8 mouse cellular contexts compared by ENCODE assay signal in genomic region chr1:74791249-74791648, GRCm38 (mm10). TPM values are rescaled to one million over a fixed set of nuclear protein-coding genes. Genes with fewer than 3 reads are reported as not detected.
DNase-seq lines count a peak whose midpoint lies in the region; ATAC-seq and TF ChIP-seq lines count a peak whose summit lies in the region.

Gene Wnt10a (plus strand): TSS chr1:74791516.

- no peak within 1 kb of the TSS for H3K9ac ChIP-seq in liver, embryonic 11.5 days (ENCODE audit: low read depth, low read length)
- peak within 1 kb of the TSS; percentile 10; the same call in 1 of the 2 replicates for H3K9ac ChIP-seq in kidney, postnatal 0 days (ENCODE audit: low read depth, low read length)
- 0 out of 2 replicates have a peak within 1 kb of the TSS, but pooled peaks have one; percentile 21 for H3K9ac ChIP-seq in neural tube, embryonic 14.5 days (replicated peaks; ENCODE audit: low read depth, low read length)

- DNase-seq in liver, embryonic 11.5 days (ENCODE audit: low spot score): no peak
- no peak for DNase-seq in liver
- no peak for DNase-seq in forebrain, embryonic 10.5 days (ENCODE audit: extremely low spot score, low spot score)
- no peak for DNase-seq in kidney, postnatal 0 days (ENCODE audit: low spot score)
- no peak for DNase-seq in frontal cortex, adult 2 months (ENCODE audit: extremely low spot score in 1 of 2, low spot score in 1 of 2)
- no peak for DNase-seq in cerebellum, adult 8-10 months
- DNase-seq in ovary, postnatal 36 days (ENCODE audit: low spot score): no peak

- ATAC-seq in liver, embryonic 11.5 days (replicated peaks; ENCODE audit: low FRiP score): no peak
- ATAC-seq in kidney, postnatal 0 days (replicated peaks; ENCODE audit: low FRiP score, low read depth): no peak; the same call in 1 of the 2 replicates
- no peak for ATAC-seq in neural tube, embryonic 14.5 days (ENCODE audit: low read depth)

- H3K4me2 ChIP-seq in liver, embryonic 11.5 days: peak within 1 kb of the TSS; percentile 29
- H3K4me2 ChIP-seq in kidney, postnatal 0 days (ENCODE audit: low read length): peak within 1 kb of the TSS; percentile 61
- peak within 1 kb of the TSS; percentile 46 for H3K4me2 ChIP-seq in neural tube, embryonic 14.5 days (ENCODE audit: low read depth, low read length)

- H3K27me3 ChIP-seq in liver, embryonic 11.5 days (replicated peaks; ENCODE audit: control insufficient read depth, insufficient read depth, low read length): peaks cover 98% of the 10 kb centered on the region
- peaks cover 100% of the 10 kb centered on the region for H3K27me3 ChIP-seq in forebrain, embryonic 10.5 days (ENCODE audit: poor library complexity, severe bottlenecking)
- H3K27me3 ChIP-seq in kidney, postnatal 0 days (ENCODE audit: insufficient read depth, low read length): peaks cover 86% of the 10 kb centered on the region
- peaks cover 51% of the 10 kb centered on the region for H3K27me3 ChIP-seq in neural tube, embryonic 14.5 days (ENCODE audit: control insufficient read depth, insufficient read depth, low read length)

- H3K9me3 ChIP-seq in liver, embryonic 11.5 days (ENCODE audit: control insufficient read depth, low read length): no peaks in the 10 kb centered on the region
- no peaks in the 10 kb centered on the region for H3K9me3 ChIP-seq in forebrain, embryonic 10.5 days
- no peaks in the 10 kb centered on the region for H3K9me3 ChIP-seq in kidney, postnatal 0 days (replicated peaks; ENCODE audit: low read length)
- no peaks in the 10 kb centered on the region for H3K9me3 ChIP-seq in neural tube, embryonic 14.5 days (ENCODE audit: control insufficient read depth, low read length)

- peaks cover 2% of the 10 kb centered on the region; the same call in 1 of the 2 replicates for H3K4me1 ChIP-seq in liver, embryonic 11.5 days (replicated peaks; ENCODE audit: control insufficient read depth, insufficient read depth, low read length)
- peaks cover 55% of the 10 kb centered on the region for H3K4me1 ChIP-seq in forebrain, embryonic 10.5 days
- peaks cover 12% of the 10 kb centered on the region; the same call in 1 of the 2 replicates for H3K4me1 ChIP-seq in kidney, postnatal 0 days (replicated peaks; ENCODE audit: insufficient read depth, low read length)
- H3K4me1 ChIP-seq in neural tube, embryonic 14.5 days (ENCODE audit: control insufficient read depth, insufficient read depth, low read length): peaks cover 19% of the 10 kb centered on the region

- H3K4me3 ChIP-seq in liver, embryonic 11.5 days (ENCODE audit: low read depth, low read length): peak within 1 kb of the TSS; percentile 15; the same call in 1 of the 2 replicates
- peak within 1 kb of the TSS; percentile 39 for H3K4me3 ChIP-seq in forebrain, embryonic 10.5 days
- peak within 1 kb of the TSS; percentile 31 for H3K4me3 ChIP-seq in kidney, postnatal 0 days (replicated peaks; ENCODE audit: low read depth, low read length)
- H3K4me3 ChIP-seq in neural tube, embryonic 14.5 days (ENCODE audit: low read depth, low read length): peak within 1 kb of the TSS; percentile 20

- H3K27ac ChIP-seq in liver, embryonic 11.5 days (ENCODE audit: low read depth, low read length): no peak within 1 kb of the TSS
- no peak within 1 kb of the TSS for H3K27ac ChIP-seq in forebrain, embryonic 10.5 days
- H3K27ac ChIP-seq in kidney, postnatal 0 days: no peak within 1 kb of the TSS
- no peak within 1 kb of the TSS for H3K27ac ChIP-seq in neural tube, embryonic 14.5 days (ENCODE audit: low read depth, low read length)

- 5% methylated on average over 11 of the region's 11 CpGs for WGBS in liver, embryonic 11.5 days
- WGBS in forebrain, embryonic 10.5 days: 3% methylated on average over 11 of the region's 11 CpGs
- WGBS in kidney, postnatal 0 days: 3% methylated on average over 11 of the region's 11 CpGs
- under 1% methylated on average over 11 of the region's 11 CpGs for WGBS in neural tube, embryonic 14.5 days

- H3K36me3 ChIP-seq in liver, embryonic 11.5 days (ENCODE audit: control insufficient read depth, insufficient read depth, low read length): no peaks in the 10 kb centered on the region
- H3K36me3 ChIP-seq in forebrain, embryonic 10.5 days (replicated peaks): no peaks in the 10 kb centered on the region
- no peaks in the 10 kb centered on the region for H3K36me3 ChIP-seq in kidney, postnatal 0 days (ENCODE audit: insufficient read depth, low read length)
- H3K36me3 ChIP-seq in neural tube, embryonic 14.5 days (ENCODE audit: control insufficient read depth, insufficient read depth, low read length): no peaks in the 10 kb centered on the region

- no peak for TF ChIP-seq CTCF in kidney, postnatal 0 days (IDR thresholded peaks at IDR 0.05; ENCODE audit: low read depth)

RNA-seq across cellular contexts. Expression of gene Wnt10a, which starts in this region (rescaled TPM):
- 0.10 and 0.22 TPM in 2 replicates for polyA plus RNA-seq in liver, embryonic 11.5 days (2014; fragmentation: Nextera tagmentation; extraction: Ambion mirVana)
- 0.65 and 0.92 TPM in 2 replicates for polyA plus RNA-seq in forebrain, embryonic 10.5 days (2016; fragmentation: Nextera tagmentation; extraction: Ambion mirVana)
- polyA plus RNA-seq in kidney, postnatal 0 days (2015; fragmentation: Nextera tagmentation; extraction: Ambion mirVana): 0.91 and 1.0 TPM in 2 replicates
- not detected in 2 replicates for polyA plus RNA-seq in neural tube, embryonic 14.5 days (2014; fragmentation: Nextera tagmentation; extraction: Ambion mirVana)
- polyA plus RNA-seq in frontal cortex, adult 2 months (2012; rRNA removed): 6.0 and 7.2 TPM in 2 replicates
